Mouse (Mus musculus): ENCODE data around the gene Tspan17.

GRCm38 (mm10) chr13:54760906-54761305, 28.3 kb upstream of the Tspan17 start:
- TF ChIP-seq CTCF (IDR thresholded peaks at IDR 0.05; ENCODE audit: insufficient read depth, low read depth, low read length) (no peak), POLR2A (IDR thresholded peaks at IDR 0.05; ENCODE audit: insufficient read depth, low read depth, low read length) (no peak)
